Mouse (Mus musculus) left cerebral cortex, adult 18-20 months (tissue): ENCODE results near the gene Gm20737. TPM values are rescaled to one million over a fixed set of nuclear protein-coding genes. Genes with fewer than 3 reads are reported as not detected.
"Not testable (repeated sequence)": the region's sequence is repeated elsewhere in the genome, so short reads cannot be mapped to it uniquely, and the experiment has no call there.

Experiments used
- DNase-seq, 2 experiments: peaks; one replicate each; pipeline ENCODE4 v3.0.0; 2021 to 2022; ENCODE audit warnings: low spot score in 2 of 2, mixed read lengths in 1 of 2
- long read RNA-seq, 2 experiments: library from polyadenylated mRNA; stranded (forward); transcript quantifications; one replicate each; pipeline ENCODE4 v2.0.0; 2021
- total RNA-seq, 2 experiments: library from RNA; stranded (reverse); gene quantifications; 2 replicates each; pipeline ENCODE4 v1.2.3; 2021

Gene Gm20737
- total RNA-seq = not detected
- long read RNA-seq, experiment 1 = 0 reads
- long read RNA-seq, experiment 2 = 0 reads

GRCm38 (mm10) chrY:10535942-10536341, at the start of gene Gm20737:
Gene Gm20737, minus strand, starts transcription at chrY:10536042.
- not testable (repeated sequence) for DNase-seq

DNA sequence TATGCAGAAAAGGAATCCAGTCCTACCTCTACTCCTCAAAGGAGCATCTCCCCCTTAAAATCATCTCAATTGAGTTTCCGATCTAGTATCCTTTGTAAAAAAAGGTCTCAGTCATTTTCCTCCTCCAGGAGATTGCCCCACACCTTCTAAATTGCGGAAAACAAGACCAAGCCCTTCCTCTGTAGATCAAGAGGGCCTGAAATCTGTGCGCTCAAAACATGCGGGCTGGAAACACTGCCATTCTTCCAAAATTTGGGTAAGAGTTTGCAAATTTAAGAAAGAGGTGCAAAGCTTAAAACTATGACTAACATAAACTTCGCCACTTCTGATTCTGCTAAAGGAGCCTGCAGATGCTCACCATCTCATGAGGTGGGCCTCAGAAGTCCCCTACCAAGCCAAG, 17.3 kb upstream of the Gm20737 start, which contains the start of gene Gm21775:
Gene Gm21775, plus strand, starts transcription at position 301 of the 400 bp plus-strand sequence.
- DNase-seq = not testable (repeated sequence)

Other genes with a start within 250 kb of the Gm20737 start
- gene Gm20834, start 211.5 kb downstream of the Gm20737 start, total RNA-seq = not detected
- gene Gm28510, start 123.3 kb downstream of the Gm20737 start, total RNA-seq = not detected
- not detected for gene Gm21775, start 17.4 kb upstream of the Gm20737 start, total RNA-seq
- gene Gm21900, start 80.3 kb upstream of the Gm20737 start, total RNA-seq = not detected
- not detected for gene Gm20777, start 216.4 kb upstream of the Gm20737 start, total RNA-seq